Mouse (Mus musculus): ENCODE data around the gene Grpel1.

- no peak for TF ChIP-seq POLR2A (IDR thresholded peaks at IDR 0.05; ENCODE audit: extremely low read depth, insufficient read depth, low read length)
- no peak for TF ChIP-seq CTCF (IDR thresholded peaks at IDR 0.05; ENCODE audit: extremely low read depth, insufficient read depth, low read length)
Measured at GRCm38 (mm10) chr5:36505235-36505634, 40.4 kb downstream of the Grpel1 start.
